Mouse (Mus musculus) lung, adult 2 months (tissue): ENCODE results near the gene Efcab2.

Source experiments
- CTCF ChIP-seq: fragments of 200-500 bp; IDR thresholded peaks from 2 replicates; pipeline ENCODE4 v1.5.1; 2011; ENCODE audit warnings: mild to moderate bottlenecking, low read length, control low read depth; ENCODE audit not compliant: insufficient read depth
- POLR2A ChIP-seq: fragments of 200-500 bp; IDR thresholded peaks from 2 replicates; pipeline ENCODE4 v1.6.1; 2011; ENCODE audit warnings: low read depth, mild to moderate bottlenecking, control low read depth, low read length, borderline replicate concordance; ENCODE audit errors: extremely low read depth

DNA sequence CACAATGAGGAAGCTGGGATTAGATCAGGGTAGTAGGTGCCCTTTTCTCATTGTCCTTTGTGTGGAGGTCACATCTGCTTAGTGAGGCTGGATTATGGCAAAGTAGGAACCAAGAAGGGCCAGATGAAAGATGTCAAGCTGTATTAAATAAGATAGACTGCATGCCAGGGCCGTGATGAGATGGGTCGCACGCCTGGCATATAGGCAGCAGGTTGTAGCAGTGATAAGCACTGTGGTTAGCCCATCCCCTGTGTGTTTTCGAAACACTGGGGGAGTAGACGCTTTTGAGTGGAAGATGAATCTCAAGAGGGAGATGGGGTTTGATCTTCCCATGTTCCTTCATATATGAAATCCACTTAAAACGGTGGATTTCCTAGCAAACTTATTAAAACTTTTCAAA lies 3.9 kb upstream of the Efcab2 start:
- TF ChIP-seq CTCF (no peak), POLR2A (no peak)
